Mouse (Mus musculus) lung, adult 18-20 months (tissue): ENCODE measurements at regions not wholly inside any gene's neighbourhood (a gene's known extent, or its start where the extent isn't known, plus 50 kb on each side); places are given as distances from the start of the nearest gene placed in this dataset.
"Not testable (repeated sequence)": the region's sequence is repeated elsewhere in the genome, so short reads cannot be mapped to it uniquely, and the experiment has no call there.

Experiments
- DNase-seq, 2 experiments: peaks; one replicate each; pipeline ENCODE4 v3.0.0; 2022; ENCODE audit warnings: mixed read lengths in 2 of 2

- DNase-seq: peak in 1 of 2 experiments; percentile 0
Observed at GRCm38 (mm10) chr6:44010946-44011345, 344.9 kb upstream of the Tpk1 start.

- not testable (repeated sequence) for DNase-seq
Observed at GRCm38 (mm10) chr6:44007196-44007595, 341.1 kb upstream of the Tpk1 start.
